In genomic region chr3:84022723-84023122, GRCm38 (mm10) we compare ENCODE assay signal across 8 mouse cellular contexts. TPM values are rescaled to one million over a fixed set of nuclear protein-coding genes. Genes with fewer than 3 reads are reported as not detected.
DNase-seq lines count a peak whose midpoint lies in the region; ATAC-seq and TF ChIP-seq lines count a peak whose summit lies in the region.

No protein-coding gene starts in this region.

- peak overlapping the region; percentile 46; the same call in 1 of the 2 replicates for H3K27ac ChIP-seq in hindbrain, embryonic 10.5 days
- H3K27ac ChIP-seq in hindbrain, postnatal 0 days = no peak overlapping the region
- peak overlapping the region; percentile 19; the same call in 1 of the 2 replicates for H3K27ac ChIP-seq in liver, embryonic 16.5 days (ENCODE audit: low read length)

- WGBS in hindbrain, embryonic 10.5 days = 70% methylated on average over 5 of the region's 5 CpGs
- 65% methylated on average over 5 of the region's 5 CpGs for WGBS in hindbrain, postnatal 0 days
- WGBS in liver, embryonic 16.5 days (ENCODE audit: insufficient replicate concordance) = 78% methylated on average over 5 of the region's 5 CpGs

- H3K36me3 ChIP-seq in hindbrain, embryonic 10.5 days = peaks cover 48% of the 10 kb centered on the region
- no peaks in the 10 kb centered on the region; the same call in 1 of the 2 replicates for H3K36me3 ChIP-seq in hindbrain, postnatal 0 days (ENCODE audit: insufficient read depth, low read length)
- H3K36me3 ChIP-seq in liver, embryonic 16.5 days (ENCODE audit: control insufficient read depth, insufficient read depth) = peaks cover 7% of the 10 kb centered on the region

- no peak overlapping the region for H3K4me2 ChIP-seq in hindbrain, postnatal 0 days (ENCODE audit: low read depth, low read length)
- no peak overlapping the region for H3K4me2 ChIP-seq in liver, embryonic 16.5 days (ENCODE audit: low read depth, low read length)

- H3K4me3 ChIP-seq in hindbrain, embryonic 10.5 days = no peak overlapping the region
- no peak overlapping the region for H3K4me3 ChIP-seq in hindbrain, postnatal 0 days (ENCODE audit: low read length)
- no peak overlapping the region for H3K4me3 ChIP-seq in liver, embryonic 16.5 days (ENCODE audit: low read depth, low read length)

- no peak for DNase-seq in hindbrain, embryonic 10.5 days (ENCODE audit: low spot score)
- DNase-seq in hindbrain, postnatal 0 days (ENCODE audit: low spot score) = no peak
- DNase-seq in 416B (ENCODE audit: low read depth) = peak; percentile 80
- no peak for DNase-seq in embryo, embryonic 11 days
- DNase-seq in yolk sac, embryonic 10.5 days (ENCODE audit: low spot score) = no peak
- no peak for DNase-seq in cerebellum, postnatal 36 days

- H3K4me1 ChIP-seq in hindbrain, embryonic 10.5 days (replicated peaks) = peaks cover 51% of the 10 kb centered on the region
- H3K4me1 ChIP-seq in hindbrain, postnatal 0 days (ENCODE audit: insufficient read depth, low read length) = no peaks in the 10 kb centered on the region
- peaks cover 19% of the 10 kb centered on the region for H3K4me1 ChIP-seq in liver, embryonic 16.5 days (ENCODE audit: control insufficient read depth, low read depth, low read length)

- no peaks in the 10 kb centered on the region for H3K9me3 ChIP-seq in hindbrain, embryonic 10.5 days
- H3K9me3 ChIP-seq in hindbrain, postnatal 0 days (ENCODE audit: low read length) = no peaks in the 10 kb centered on the region
- no peaks in the 10 kb centered on the region for H3K9me3 ChIP-seq in liver, embryonic 16.5 days (replicated peaks; ENCODE audit: control insufficient read depth, low read length)

- H3K27me3 ChIP-seq in hindbrain, embryonic 10.5 days (ENCODE audit: insufficient read depth, poor library complexity, severe bottlenecking) = no peaks in the 10 kb centered on the region
- no peaks in the 10 kb centered on the region for H3K27me3 ChIP-seq in hindbrain, postnatal 0 days (ENCODE audit: insufficient read depth, low read length)
- H3K27me3 ChIP-seq in liver, embryonic 16.5 days (ENCODE audit: control insufficient read depth, insufficient read depth, low read depth, low read length) = no peaks in the 10 kb centered on the region

- H3K9ac ChIP-seq in hindbrain, postnatal 0 days (replicated peaks; ENCODE audit: low read length) = no peak overlapping the region
- no peak overlapping the region for H3K9ac ChIP-seq in liver, embryonic 16.5 days (ENCODE audit: low read depth, low read length)

- TF ChIP-seq CTCF in hindbrain, postnatal 0 days (IDR thresholded peaks at IDR 0.05; ENCODE audit: low read depth) = no peak

- no peak for ATAC-seq in hindbrain, postnatal 0 days
- ATAC-seq in common myeloid progenitor, adult 5-6 weeks (replicated peaks; ENCODE audit: low read depth, poor library complexity, severe bottlenecking) = peak; percentile 55
- peak; percentile 52; the same call in 1 of the 2 replicates for ATAC-seq in liver, embryonic 16.5 days (ENCODE audit: low read depth)

RNA-seq across cellular contexts. Expression of gene Tmem131l, which starts 17.3 kb away (rescaled TPM):
- polyA plus RNA-seq in hindbrain, embryonic 10.5 days (2016; fragmentation: Nextera tagmentation; extraction: Ambion mirVana) = 70.2 and 70.8 TPM in 2 replicates
- 28.4 and 33.2 TPM in 2 replicates for total RNA-seq in hindbrain, postnatal 0 days (2014; rRNA removed)
- 18.6 and 20.5 TPM in 2 replicates for polyA plus RNA-seq in hindbrain, postnatal 0 days (2015; fragmentation: Nextera tagmentation; extraction: Ambion mirVana)
- 43.8 and 44.3 TPM in 2 replicates for total RNA-seq in common myeloid progenitor, adult 5-6 weeks (2017)
- polyA plus RNA-seq in liver, embryonic 16.5 days (2015; fragmentation: Nextera tagmentation; extraction: Ambion mirVana) = 28.8 and 29.8 TPM in 2 replicates
